In genomic region chr5:66697119-66697518, GRCm38 (mm10) we compare ENCODE assay signal across 9 mouse cellular contexts. TPM values are rescaled to one million over a fixed set of nuclear protein-coding genes. Genes with fewer than 3 reads are reported as not detected.
DNase-seq lines count a peak whose midpoint lies in the region; ATAC-seq lines count a peak whose summit lies in the region.
"Had no signal": no experiment of that assay in that cellular context is flagged by ENCODE, and none has a peak within 500 bp of the region (broad histone marks: within the 10 kb centered on the region; RNA-seq: fewer than 3 reads in every experiment).

No protein-coding gene starts in this region.

- no peak overlapping the region for H3K4me2 ChIP-seq in forebrain, embryonic 12.5 days
- H3K4me2 ChIP-seq in forebrain, embryonic 11.5 days (ENCODE audit: low read depth, low read length, severe bottlenecking), result no peak overlapping the region
- no peak overlapping the region for H3K4me2 ChIP-seq in hindbrain, embryonic 15.5 days
- no peak overlapping the region for H3K4me2 ChIP-seq in midbrain, embryonic 13.5 days (replicated peaks)
- H3K4me2 ChIP-seq: neural tube, embryonic 12.5 days had no signal

- H3K9ac ChIP-seq in forebrain, embryonic 12.5 days, result no peak overlapping the region
- no peak overlapping the region for H3K9ac ChIP-seq in forebrain, embryonic 11.5 days (ENCODE audit: low read length)
- H3K9ac ChIP-seq in hindbrain, embryonic 15.5 days, result no peak overlapping the region
- no peak overlapping the region for H3K9ac ChIP-seq in midbrain, embryonic 13.5 days (replicated peaks)
- H3K9ac ChIP-seq: neural tube, embryonic 12.5 days had no signal

- no peaks in the 10 kb centered on the region; the same call in 1 of the 2 replicates for H3K27me3 ChIP-seq in forebrain, embryonic 12.5 days
- H3K27me3 ChIP-seq in forebrain, embryonic 11.5 days (ENCODE audit: control insufficient read depth, insufficient read depth, low read length), result no peaks in the 10 kb centered on the region
- no peaks in the 10 kb centered on the region for H3K27me3 ChIP-seq in hindbrain, embryonic 15.5 days
- H3K27me3 ChIP-seq in midbrain, embryonic 13.5 days, result no peaks in the 10 kb centered on the region
- H3K27me3 ChIP-seq: neural tube, embryonic 12.5 days had no signal

- ATAC-seq in forebrain, embryonic 12.5 days (ENCODE audit: low FRiP score), result 0 out of 2 replicates have a peak, but pooled peaks have one; percentile 57
- ATAC-seq in forebrain, embryonic 11.5 days (replicated peaks; ENCODE audit: low FRiP score), result no peak
- peak; percentile 42; the same call in 1 of the 2 replicates for ATAC-seq in hindbrain, embryonic 15.5 days (ENCODE audit: low FRiP score, low read depth)
- ATAC-seq in midbrain, embryonic 13.5 days, result peak; percentile 65; the same call in 1 of the 2 replicates

- H3K4me3 ChIP-seq in forebrain, embryonic 12.5 days (replicated peaks), result no peak overlapping the region
- H3K4me3 ChIP-seq in forebrain, embryonic 11.5 days (ENCODE audit: low read depth, low read length), result no peak overlapping the region
- no peak overlapping the region for H3K4me3 ChIP-seq in hindbrain, embryonic 15.5 days
- no peak overlapping the region for H3K4me3 ChIP-seq in midbrain, embryonic 13.5 days (replicated peaks)
- H3K4me3 ChIP-seq: neural tube, embryonic 12.5 days had no signal

- no peaks in the 10 kb centered on the region for H3K9me3 ChIP-seq in forebrain, embryonic 12.5 days
- no peaks in the 10 kb centered on the region for H3K9me3 ChIP-seq in forebrain, embryonic 11.5 days (ENCODE audit: control insufficient read depth, low read length)
- no peaks in the 10 kb centered on the region for H3K9me3 ChIP-seq in hindbrain, embryonic 15.5 days
- no peaks in the 10 kb centered on the region for H3K9me3 ChIP-seq in midbrain, embryonic 13.5 days
- H3K9me3 ChIP-seq: neural tube, embryonic 12.5 days had no signal

- H3K4me1 ChIP-seq in forebrain, embryonic 12.5 days, result no peaks in the 10 kb centered on the region
- no peaks in the 10 kb centered on the region for H3K4me1 ChIP-seq in forebrain, embryonic 11.5 days (replicated peaks; ENCODE audit: control insufficient read depth, insufficient read depth, low read length)
- no peaks in the 10 kb centered on the region for H3K4me1 ChIP-seq in hindbrain, embryonic 15.5 days (replicated peaks)
- no peaks in the 10 kb centered on the region for H3K4me1 ChIP-seq in midbrain, embryonic 13.5 days (replicated peaks)
- H3K4me1 ChIP-seq: neural tube, embryonic 12.5 days had no signal

- DNase-seq in forebrain, embryonic 11.5 days (ENCODE audit: low spot score), result no peak
- DNase-seq in right cerebral cortex, postnatal 4 days, result peak; percentile 42
- DNase-seq in right cerebral cortex, postnatal 36 days (ENCODE audit: low spot score in 2 of 2), result no peak
- peak; percentile 82 to 85 for DNase-seq in cerebellum, postnatal 14 days
- DNase-seq in urinary bladder, adult 2 months (ENCODE audit: low spot score), result no peak

- H3K27ac ChIP-seq in forebrain, embryonic 12.5 days, result no peak overlapping the region
- no peak overlapping the region for H3K27ac ChIP-seq in forebrain, embryonic 11.5 days (ENCODE audit: low read depth, low read length)
- no peak overlapping the region for H3K27ac ChIP-seq in hindbrain, embryonic 15.5 days (replicated peaks)
- no peak overlapping the region for H3K27ac ChIP-seq in midbrain, embryonic 13.5 days
- H3K27ac ChIP-seq: neural tube, embryonic 12.5 days had no signal

- H3K36me3 ChIP-seq in forebrain, embryonic 12.5 days (replicated peaks), result no peaks in the 10 kb centered on the region
- no peaks in the 10 kb centered on the region for H3K36me3 ChIP-seq in forebrain, embryonic 11.5 days (ENCODE audit: control insufficient read depth, insufficient read depth, low read length)
- H3K36me3 ChIP-seq in hindbrain, embryonic 15.5 days, result no peaks in the 10 kb centered on the region; the same call in 1 of the 2 replicates
- H3K36me3 ChIP-seq in midbrain, embryonic 13.5 days, result no peaks in the 10 kb centered on the region
- H3K36me3 ChIP-seq: neural tube, embryonic 12.5 days had no signal

RNA-seq across cellular contexts. Expression of gene Uchl1, which starts 21.2 kb away (rescaled TPM):
- polyA plus RNA-seq in forebrain, embryonic 12.5 days (2016; fragmentation: Nextera tagmentation; extraction: Ambion mirVana), result 539 and 554 TPM in 2 replicates
- polyA plus RNA-seq in forebrain, embryonic 11.5 days (2014; fragmentation: Nextera tagmentation; extraction: Ambion mirVana), result 366 and 368 TPM in 2 replicates
- 1,684 and 1,722 TPM in 2 replicates for polyA plus RNA-seq in hindbrain, embryonic 15.5 days (2015; fragmentation: Nextera tagmentation; extraction: Ambion mirVana)
- 1,181 and 1,187 TPM in 2 replicates for polyA plus RNA-seq in midbrain, embryonic 13.5 days (2015; fragmentation: Nextera tagmentation; extraction: Ambion mirVana)
- polyA plus RNA-seq in urinary bladder, adult 2 months (2012; rRNA removed), result 466 and 720 TPM in 2 replicates

RNA-seq across cellular contexts. Expression of gene Limch1, which starts 48.5 kb away (rescaled TPM):
- polyA plus RNA-seq in forebrain, embryonic 12.5 days (2016; fragmentation: Nextera tagmentation; extraction: Ambion mirVana), result 35.3 and 38.2 TPM in 2 replicates
- polyA plus RNA-seq in forebrain, embryonic 11.5 days (2014; fragmentation: Nextera tagmentation; extraction: Ambion mirVana), result 39.2 and 41.7 TPM in 2 replicates
- 49.3 and 50.7 TPM in 2 replicates for polyA plus RNA-seq in hindbrain, embryonic 15.5 days (2015; fragmentation: Nextera tagmentation; extraction: Ambion mirVana)
- polyA plus RNA-seq in midbrain, embryonic 13.5 days (2015; fragmentation: Nextera tagmentation; extraction: Ambion mirVana), result 37.4 and 41.9 TPM in 2 replicates
- polyA plus RNA-seq in urinary bladder, adult 2 months (2012; rRNA removed), result 4.2 and 7.3 TPM in 2 replicates

Comparison
In these comparisons a context has a peak if more than half of its experiments do, and no peak if none do; other contexts are left out.
1. DNase-seq: peak in right cerebral cortex, postnatal 4 days (single experiment) and cerebellum, postnatal 14 days (2 of 2); none in forebrain, embryonic 11.5 days (single experiment), right cerebral cortex, postnatal 36 days (0 of 2) and urinary bladder, adult 2 months (single experiment).